Mouse (Mus musculus): ENCODE results near the gene Sat2. TPM values are rescaled to one million over a fixed set of nuclear protein-coding genes. Genes with fewer than 3 reads are reported as not detected.

Sat2 gene
- polyA plus RNA-seq, 1 experiment from 2014 or later = 18.1 TPM

GRCm38 (mm10) chr11:69604795-69605664 lies 16.8 kb upstream of the Sat2 start:
- H3K27ac ChIP-seq (ENCODE audit: low read length) = 0 out of 2 replicates have a peak overlapping the region, but pooled peaks have one; percentile 36

GRCm38 (mm10) chr11:69605726-69606490 lies 15.9 kb upstream of the Sat2 start, which contains the start of gene Atp1b2:
TSS of gene Atp1b2 (minus strand) at chr11:69605942.
- ATAC-seq (ENCODE audit: insufficient read depth, low FRiP score) = peak; percentile 89
- WGBS = 3% methylated on average over 32 of the region's 32 CpGs
- H3K4me2 ChIP-seq (ENCODE audit: low read depth, low read length) = peak within 1 kb of the TSS; percentile 93
- H3K4me3 ChIP-seq (replicated peaks; ENCODE audit: low read length) = peak within 1 kb of the TSS; percentile 58
- H3K9me3 ChIP-seq (replicated peaks; ENCODE audit: control insufficient read depth, low read length) = no peaks in the 10 kb centered on the region
- 0 out of 2 replicates have a peak within 1 kb of the TSS, but pooled peaks have one; percentile 36 for H3K27ac ChIP-seq (ENCODE audit: low read length)
- H3K27me3 ChIP-seq (ENCODE audit: control insufficient read depth, insufficient read depth, low read length) = peaks cover 5% of the 10 kb centered on the region; the same call in 1 of the 2 replicates
- H3K36me3 ChIP-seq (ENCODE audit: control insufficient read depth, insufficient read depth, low read length) = no peaks in the 10 kb centered on the region
- H3K9ac ChIP-seq (ENCODE audit: low read length) = peak within 1 kb of the TSS; percentile 70
- peaks cover 29% of the 10 kb centered on the region; the same call in 1 of the 2 replicates for H3K4me1 ChIP-seq (ENCODE audit: control insufficient read depth, insufficient read depth, low read length)

More at GRCm38 (mm10) chr11:69604795-69605664, 16.8 kb upstream of the Sat2 start:
- Histone ChIP-seq H3K4me3 (replicated peaks; ENCODE audit: low read length) (peak overlapping the region; percentile 58), H3K4me2 (ENCODE audit: low read depth, low read length) (peak overlapping the region; percentile 93), H3K9me3 (replicated peaks; ENCODE audit: control insufficient read depth, low read length) (no peaks in the 10 kb centered on the region), H3K4me1 (ENCODE audit: control insufficient read depth, insufficient read depth, low read length) (peaks cover 36% of the 10 kb centered on the region), H3K36me3 (ENCODE audit: control insufficient read depth, insufficient read depth, low read length) (no peaks in the 10 kb centered on the region), H3K9ac (ENCODE audit: low read length) (peak overlapping the region; percentile 70), H3K27me3 (ENCODE audit: control insufficient read depth, insufficient read depth, low read length) (peaks cover 5% of the 10 kb centered on the region; the same call in 1 of the 2 replicates)
- under 1% methylated on average over 71 of the region's 73 CpGs for WGBS
- ATAC-seq (ENCODE audit: insufficient read depth, low FRiP score) = peak; percentile 38

GRCm38 (mm10) chr11:69606491-69606795 lies 15.4 kb upstream of the Sat2 start:
- WGBS = 48% methylated on average over 2 of the region's 2 CpGs
- Histone ChIP-seq H3K4me2 (ENCODE audit: low read depth, low read length) (peak overlapping the region; percentile 93), H3K9ac (ENCODE audit: low read length) (peak overlapping the region; percentile 53; the same call in 1 of the 2 replicates), H3K27me3 (ENCODE audit: control insufficient read depth, insufficient read depth, low read length) (peaks cover 5% of the 10 kb centered on the region; the same call in 1 of the 2 replicates), H3K9me3 (replicated peaks; ENCODE audit: control insufficient read depth, low read length) (no peaks in the 10 kb centered on the region), H3K27ac (ENCODE audit: low read length) (no peak overlapping the region), H3K36me3 (ENCODE audit: control insufficient read depth, insufficient read depth, low read length) (no peaks in the 10 kb centered on the region), H3K4me3 (replicated peaks; ENCODE audit: low read length) (peak overlapping the region; percentile 58), H3K4me1 (ENCODE audit: control insufficient read depth, insufficient read depth, low read length) (peaks cover 24% of the 10 kb centered on the region; the same call in 1 of the 2 replicates)
- ATAC-seq (ENCODE audit: insufficient read depth, low FRiP score) = no peak

GRCm38 (mm10) chr11:69606832-69607231 lies 15.0 kb upstream of the Sat2 start:
- no peak overlapping the region for H3K27ac ChIP-seq (ENCODE audit: low read length)
- WGBS = 80% methylated on average over 2 of the region's 2 CpGs
- H3K4me1 ChIP-seq (ENCODE audit: control insufficient read depth, insufficient read depth, low read length) = peaks cover 20% of the 10 kb centered on the region; the same call in 1 of the 2 replicates
- no peak overlapping the region for H3K4me2 ChIP-seq (ENCODE audit: low read depth, low read length)
- H3K9ac ChIP-seq (ENCODE audit: low read length) = no peak overlapping the region
- H3K27me3 ChIP-seq (ENCODE audit: control insufficient read depth, insufficient read depth, low read length) = peaks cover 5% of the 10 kb centered on the region; the same call in 1 of the 2 replicates
- no peaks in the 10 kb centered on the region for H3K36me3 ChIP-seq (ENCODE audit: control insufficient read depth, insufficient read depth, low read length)
- ATAC-seq (ENCODE audit: insufficient read depth, low FRiP score) = no peak
- H3K4me3 ChIP-seq (replicated peaks; ENCODE audit: low read length) = no peak overlapping the region
- no peaks in the 10 kb centered on the region for H3K9me3 ChIP-seq (replicated peaks; ENCODE audit: control insufficient read depth, low read length)

GRCm38 (mm10) chr11:69608525-69608924 lies 13.3 kb upstream of the Sat2 start:
- ATAC-seq (ENCODE audit: insufficient read depth, low FRiP score) = no peak
- no peaks in the 10 kb centered on the region for H3K9me3 ChIP-seq (replicated peaks; ENCODE audit: control insufficient read depth, low read length)
- H3K36me3 ChIP-seq (ENCODE audit: control insufficient read depth, insufficient read depth, low read length) = no peaks in the 10 kb centered on the region
- no peak overlapping the region for H3K27ac ChIP-seq (ENCODE audit: low read length)
- no peak overlapping the region for H3K4me3 ChIP-seq (replicated peaks; ENCODE audit: low read length)
- peaks cover 16% of the 10 kb centered on the region; the same call in 1 of the 2 replicates for H3K4me1 ChIP-seq (ENCODE audit: control insufficient read depth, insufficient read depth, low read length)
- peaks cover 5% of the 10 kb centered on the region; the same call in 1 of the 2 replicates for H3K27me3 ChIP-seq (ENCODE audit: control insufficient read depth, insufficient read depth, low read length)
- H3K4me2 ChIP-seq (ENCODE audit: low read depth, low read length) = no peak overlapping the region
- 74% methylated on average over 3 of the region's 3 CpGs for WGBS
- no peak overlapping the region for H3K9ac ChIP-seq (ENCODE audit: low read length)

GRCm38 (mm10) chr11:69609416-69609815 lies 12.4 kb upstream of the Sat2 start:
- ATAC-seq (ENCODE audit: insufficient read depth, low FRiP score) = no peak
- Histone ChIP-seq H3K27ac (ENCODE audit: low read length) (no peak overlapping the region), H3K9ac (ENCODE audit: low read length) (no peak overlapping the region), H3K9me3 (replicated peaks; ENCODE audit: control insufficient read depth, low read length) (no peaks in the 10 kb centered on the region), H3K36me3 (ENCODE audit: control insufficient read depth, insufficient read depth, low read length) (no peaks in the 10 kb centered on the region), H3K4me2 (ENCODE audit: low read depth, low read length) (no peak overlapping the region), H3K4me3 (replicated peaks; ENCODE audit: low read length) (no peak overlapping the region), H3K4me1 (ENCODE audit: control insufficient read depth, insufficient read depth, low read length) (peaks cover 16% of the 10 kb centered on the region), H3K27me3 (ENCODE audit: control insufficient read depth, insufficient read depth, low read length) (peaks cover 2% of the 10 kb centered on the region; the same call in 1 of the 2 replicates)
- WGBS = 58% methylated on average over 7 of the region's 7 CpGs

GRCm38 (mm10) chr11:69610899-69611298 lies 10.9 kb upstream of the Sat2 start:
- H3K36me3 ChIP-seq (ENCODE audit: control insufficient read depth, insufficient read depth, low read length) = no peaks in the 10 kb centered on the region
- no peak overlapping the region for H3K27ac ChIP-seq (ENCODE audit: low read length)
- H3K4me1 ChIP-seq (ENCODE audit: control insufficient read depth, insufficient read depth, low read length) = peaks cover 8% of the 10 kb centered on the region
- H3K4me2 ChIP-seq (ENCODE audit: low read depth, low read length) = no peak overlapping the region
- ATAC-seq (ENCODE audit: insufficient read depth, low FRiP score) = no peak
- H3K9ac ChIP-seq (ENCODE audit: low read length) = no peak overlapping the region
- no peak overlapping the region for H3K4me3 ChIP-seq (replicated peaks; ENCODE audit: low read length)
- H3K9me3 ChIP-seq (replicated peaks; ENCODE audit: control insufficient read depth, low read length) = no peaks in the 10 kb centered on the region
- 50% methylated on average over 4 of the region's 4 CpGs for WGBS
- no peaks in the 10 kb centered on the region for H3K27me3 ChIP-seq (ENCODE audit: control insufficient read depth, insufficient read depth, low read length)

- Histone ChIP-seq H3K27me3 (ENCODE audit: control insufficient read depth, insufficient read depth, low read length) (no peaks in the 10 kb centered on the region), H3K4me1 (ENCODE audit: control insufficient read depth, insufficient read depth, low read length) (peaks cover 4% of the 10 kb centered on the region), H3K4me3 (replicated peaks; ENCODE audit: low read length) (peak overlapping the region; percentile 20), H3K9ac (ENCODE audit: low read length) (peak overlapping the region; percentile 66), H3K36me3 (ENCODE audit: control insufficient read depth, insufficient read depth, low read length) (no peaks in the 10 kb centered on the region), H3K4me2 (ENCODE audit: low read depth, low read length) (peak overlapping the region; percentile 50), H3K27ac (ENCODE audit: low read length) (no peak overlapping the region), H3K9me3 (replicated peaks; ENCODE audit: control insufficient read depth, low read length) (no peaks in the 10 kb centered on the region)
- 12% methylated on average over 19 of the region's 19 CpGs for WGBS
- ATAC-seq (ENCODE audit: insufficient read depth, low FRiP score) = peak; percentile 82; the same call in 1 of the 2 replicates
Observed at GRCm38 (mm10) chr11:69613553-69614256, 8.1 kb upstream of the Sat2 start.

All from stomach, embryonic 16.5 days (tissue).